Mouse (Mus musculus): ENCODE results near the gene Slc11a1.

DNA sequence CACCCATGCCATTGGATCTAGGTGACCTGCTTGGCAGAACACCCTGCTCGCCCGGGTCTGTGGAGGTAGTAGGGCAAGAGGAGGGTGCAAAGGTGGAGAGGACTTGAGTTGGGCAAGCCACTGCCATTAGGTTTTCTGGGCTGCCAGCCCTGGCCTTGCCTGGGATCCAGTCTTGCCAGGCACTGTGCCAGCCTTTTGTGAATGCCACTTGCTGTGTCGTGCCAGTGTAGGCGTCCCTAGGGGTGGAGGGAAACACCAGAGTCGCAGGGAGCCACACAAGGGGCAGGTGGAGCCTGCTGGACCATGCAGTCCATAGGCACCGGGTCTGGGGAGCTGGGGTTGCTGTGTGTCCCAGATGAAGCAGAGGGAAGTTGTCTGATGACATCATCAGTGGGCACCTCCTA is 34.6 kb upstream of the Slc11a1 start:
- TF ChIP-seq POLR2A (IDR thresholded peaks at IDR 0.05; ENCODE audit: low read depth, low read length) (no peak), CTCF (IDR thresholded peaks at IDR 0.05; ENCODE audit: extremely low read depth, insufficient read length, insufficient replicate concordance, low read depth, low read length) (no peak)
